Mouse (Mus musculus): ENCODE results near the gene Hykk.
"Not testable (repeated sequence)": the region's sequence is repeated elsewhere in the genome, so short reads cannot be mapped to it uniquely, and the experiment has no call there.

DNA sequence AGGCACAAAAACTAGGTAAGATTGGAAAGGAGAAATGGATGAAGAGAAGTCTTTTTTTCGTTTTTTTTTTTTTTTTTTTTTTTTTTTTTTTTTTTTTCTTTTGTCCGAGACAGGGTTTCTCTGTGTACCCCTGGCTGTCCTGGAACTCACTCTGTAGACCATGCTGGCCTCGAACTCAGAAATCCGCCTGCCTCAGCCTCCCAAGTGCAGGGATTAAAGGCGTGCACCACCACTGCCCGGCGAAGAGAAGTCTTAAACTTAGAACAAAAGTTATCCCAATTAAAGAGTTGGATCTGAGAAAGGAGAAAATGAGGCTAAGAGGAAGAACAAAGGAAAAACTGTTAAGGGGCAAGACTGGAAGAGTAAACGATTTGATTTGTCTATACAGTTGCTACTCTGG, 33.1 kb downstream of the Hykk start:
- TF ChIP-seq TCF12 (IDR thresholded peaks at IDR 0.05; ENCODE audit: low read depth, low read length); POLR2A (IDR thresholded peaks at IDR 0.05; ENCODE audit: control insufficient read depth in 1 of 2, insufficient read depth in 1 of 2, low read depth in 1 of 2, low read length in 2 of 2, poor library complexity in 1 of 2); MAFK (IDR thresholded peaks at IDR 0.05; ENCODE audit: borderline replicate concordance, low read depth, low read length); BHLHE40 (IDR thresholded peaks at IDR 0.05; ENCODE audit: borderline replicate concordance, low read depth, low read length): not testable (repeated sequence)
